Mouse (Mus musculus) midbrain, embryonic 12.5 days (tissue): ENCODE results near the gene Gm17584. TPM values are rescaled to one million over a fixed set of nuclear protein-coding genes. Genes with fewer than 3 reads are reported as not detected.
"Not testable (repeated sequence)": the region's sequence is repeated elsewhere in the genome, so short reads cannot be mapped to it uniquely, and the experiment has no call there.

Experiments
- ATAC-seq: fragments of 200-750 bp; cut with Nextera tagmentation; 2 replicates; pipeline ENCODE4 v1.8.0; 2017; ENCODE audit warnings: low read depth, moderate TSS enrichment, moderate library complexity; ENCODE audit not compliant: low FRiP score
- H3K27ac ChIP-seq: fragments of 300-500 bp; sonication (generic); replicated peaks from 2 replicates; pipeline ENCODE4 v1.5.1; 2016; ENCODE audit warnings: mild to moderate bottlenecking
- H3K27me3 ChIP-seq: fragments of 300-500 bp; sonication (generic); 2 replicates; pipeline ENCODE4 v1.6.1; 2016; ENCODE audit warnings: mild to moderate bottlenecking
- H3K36me3 ChIP-seq: fragments of 300-500 bp; sonication (generic); 2 replicates; pipeline ENCODE4 v1.6.1; 2016
- H3K4me1 ChIP-seq: fragments of 300-500 bp; sonication (generic); 2 replicates; pipeline ENCODE4 v1.6.1; 2016
- H3K4me2 ChIP-seq: fragments of 300-500 bp; sonication (generic); replicated peaks from 2 replicates; pipeline ENCODE4 v1.6.1; 2016; ENCODE audit warnings: mild to moderate bottlenecking, moderate library complexity
- H3K4me3 ChIP-seq: fragments of 300-500 bp; sonication (generic); 2 replicates; pipeline ENCODE4 v1.5.1; 2016; ENCODE audit warnings: mild to moderate bottlenecking
- H3K9ac ChIP-seq: fragments of 300-500 bp; sonication (generic); replicated peaks from 2 replicates; pipeline ENCODE4 v1.6.1; 2016; ENCODE audit warnings: mild to moderate bottlenecking, moderate library complexity
- H3K9me3 ChIP-seq: fragments of 300-500 bp; sonication (generic); 2 replicates; pipeline ENCODE4 v1.6.1; 2016; ENCODE audit warnings: mild to moderate bottlenecking
- WGBS: fragments of 180-500 bp; shearing (Covaris S2); methylation state at CpG from one replicate; pipeline ENCODE4 v1.1.7; 2016; 5-methylcytosine and 5-hydroxymethylcytosine counted together
- polyA plus RNA-seq: library from polyadenylated mRNA; unstranded; fragments of >200 nt; fragmentation: Nextera tagmentation; extraction: Ambion mirVana; gene quantifications from 2 replicates; pipeline ENCODE4 v1.2.1, GENCODE M21; 2016

The Gm17584 gene
- not detected in 2 replicates for polyA plus RNA-seq

DNA sequence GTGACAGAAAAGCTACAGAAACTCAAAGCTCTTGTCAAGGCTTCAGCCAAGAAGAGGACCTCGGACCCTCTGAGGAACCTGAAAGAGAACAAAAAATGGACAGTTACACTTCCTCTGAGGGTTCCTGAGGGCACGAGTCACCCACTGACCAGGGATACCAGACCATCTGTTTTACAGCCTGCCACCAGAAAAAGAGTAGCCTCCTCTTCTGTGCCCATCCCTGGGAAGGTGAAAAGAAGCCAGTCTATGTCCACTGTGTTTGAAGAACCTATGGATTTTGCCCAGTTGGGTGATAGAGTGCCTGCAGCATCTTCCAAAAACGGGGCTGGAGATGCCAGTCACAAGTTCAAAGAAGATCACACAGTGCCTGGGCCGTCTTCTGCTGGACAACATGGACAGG, at the start of gene Gm17584:
Gm17584 (plus strand) TSS at position 301 of the 400 bp plus-strand sequence.
- not testable (repeated sequence) for H3K4me1 ChIP-seq, H3K27me3 ChIP-seq, ATAC-seq, H3K9me3 ChIP-seq, H3K36me3 ChIP-seq, H3K4me3 ChIP-seq, H3K27ac ChIP-seq, H3K9ac ChIP-seq, H3K4me2 ChIP-seq
- no CpG with 5 or more reads among the region's 4 CpGs for WGBS

Other genes starting within 250 kb of the Gm17584 start
- gene Gm17469, start 129.3 kb downstream of the Gm17584 start, polyA plus RNA-seq: not detected in 2 replicates